Mouse (Mus musculus) T-cell, adult 2 months (primary cell): ENCODE data around the gene Nvl.

ENCODE experiments used
- DNase-seq: peaks from one replicate; pipeline ENCODE4 v3.0.0; 2022; ENCODE audit warnings: low spot score

The Nvl gene

DNA sequence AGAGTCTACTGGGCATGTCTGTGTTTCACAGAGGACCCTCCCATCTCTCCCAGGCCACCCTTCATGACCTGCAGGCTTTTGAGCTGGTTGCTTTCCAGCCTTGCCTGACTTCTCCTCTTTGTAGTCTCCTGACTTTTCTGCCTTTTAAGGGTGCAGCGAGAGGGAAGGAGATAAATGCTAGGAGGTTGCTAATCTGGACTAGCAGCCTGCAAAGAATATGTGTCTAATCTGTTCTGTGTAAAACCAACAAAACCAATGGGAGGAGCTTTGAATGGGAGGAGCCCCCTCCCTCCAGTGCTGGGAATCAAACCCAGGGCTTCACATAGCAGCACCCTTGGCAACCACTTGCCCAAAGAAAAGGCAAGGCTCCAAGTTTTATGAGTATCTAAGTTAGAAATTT, 75.7 kb downstream of the Nvl start:
- DNase-seq: no peak

DNA sequence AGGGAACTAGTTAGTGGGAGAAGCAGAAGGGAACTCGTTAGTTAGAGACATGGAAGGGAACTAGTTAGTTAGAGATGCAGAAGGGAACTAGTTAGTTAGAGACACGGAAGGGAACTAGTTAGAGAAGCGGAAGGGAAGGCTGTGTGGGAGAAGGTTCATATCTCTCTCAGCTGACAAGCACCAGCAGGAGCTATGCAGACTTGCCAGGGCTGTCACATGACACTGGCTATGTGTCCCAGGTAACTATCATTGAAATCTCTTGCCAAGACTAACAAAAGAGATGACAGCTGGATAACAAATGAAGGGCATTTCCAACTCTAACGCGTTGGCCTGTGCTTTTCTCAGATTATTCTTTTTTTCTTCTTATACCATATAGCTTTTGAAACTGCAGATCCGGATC, 79.4 kb downstream of the Nvl start:
- no peak for DNase-seq

DNA sequence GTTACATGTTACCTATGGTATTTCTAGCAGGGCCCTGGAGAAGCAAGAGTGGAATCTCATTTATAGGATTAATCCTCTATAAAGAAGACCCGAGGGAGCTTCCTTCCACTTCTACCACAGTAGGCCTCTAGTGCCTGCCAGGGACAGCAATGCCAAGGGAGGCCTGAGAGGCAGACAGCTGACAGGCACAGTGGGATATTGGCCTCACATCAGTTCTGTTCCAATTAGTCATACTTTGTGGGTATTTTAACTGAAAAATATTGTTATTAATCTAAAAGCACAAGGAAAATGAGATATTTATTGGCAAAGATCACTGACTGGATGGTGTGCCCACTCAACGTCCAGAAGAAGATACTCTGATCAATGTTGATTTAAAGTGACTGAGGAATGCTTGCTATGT, 80.0 kb downstream of the Nvl start:
- DNase-seq: no peak

DNA sequence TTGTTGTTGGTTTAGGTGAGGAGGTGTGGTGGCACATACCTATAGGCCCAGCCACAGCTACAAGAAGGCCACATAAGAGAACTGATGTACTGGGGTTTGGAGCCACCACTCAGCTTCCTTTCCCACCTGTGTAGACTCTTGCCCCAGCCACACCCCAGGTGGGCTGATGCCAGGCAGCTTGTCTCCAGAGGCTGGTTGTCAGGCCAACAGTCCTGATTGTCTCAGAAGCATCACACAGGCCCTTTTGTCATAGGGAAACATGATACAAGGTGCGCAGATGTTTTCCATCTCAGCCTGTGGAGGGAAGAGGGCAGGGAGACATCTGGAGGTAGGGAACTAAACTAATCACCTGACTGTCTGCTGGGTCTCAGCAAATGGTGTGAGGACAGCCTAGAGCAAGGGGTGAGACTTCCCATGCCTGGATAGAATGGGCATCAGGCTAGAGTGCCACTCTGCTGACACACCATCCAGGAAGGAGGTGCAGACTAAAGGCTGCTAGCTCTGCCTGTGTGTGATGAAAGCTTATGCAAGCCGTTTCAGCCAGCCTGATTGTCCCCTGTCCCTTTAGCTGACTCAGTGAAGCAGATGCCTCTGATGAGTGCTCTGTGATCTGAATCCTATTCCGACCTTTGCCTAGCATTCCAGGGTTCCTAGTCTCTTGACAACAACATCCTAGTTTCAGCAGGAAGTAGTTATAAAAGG, 82.1 kb downstream of the Nvl start:
- DNase-seq: no peak

DNA sequence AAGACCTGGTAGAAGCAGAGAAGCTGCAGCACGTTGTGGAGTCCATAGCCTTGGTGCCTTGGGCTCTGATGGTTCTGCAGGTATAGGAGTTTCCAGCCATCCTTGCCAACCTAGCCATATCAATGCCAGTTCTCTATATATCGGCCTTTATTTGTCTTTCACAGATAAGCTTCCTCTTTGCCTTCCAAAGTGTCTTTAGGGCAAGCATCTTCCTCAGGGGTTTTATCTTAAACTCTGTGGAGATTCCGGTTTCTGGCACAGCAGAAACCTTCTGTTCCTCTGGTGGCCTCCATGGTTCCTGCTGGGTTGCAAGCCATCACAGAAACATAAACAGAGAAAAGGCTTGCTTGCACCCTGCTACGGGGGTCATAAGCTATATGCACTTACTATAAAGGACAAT, 91.1 kb downstream of the Nvl start:
- DNase-seq: no peak

DNA sequence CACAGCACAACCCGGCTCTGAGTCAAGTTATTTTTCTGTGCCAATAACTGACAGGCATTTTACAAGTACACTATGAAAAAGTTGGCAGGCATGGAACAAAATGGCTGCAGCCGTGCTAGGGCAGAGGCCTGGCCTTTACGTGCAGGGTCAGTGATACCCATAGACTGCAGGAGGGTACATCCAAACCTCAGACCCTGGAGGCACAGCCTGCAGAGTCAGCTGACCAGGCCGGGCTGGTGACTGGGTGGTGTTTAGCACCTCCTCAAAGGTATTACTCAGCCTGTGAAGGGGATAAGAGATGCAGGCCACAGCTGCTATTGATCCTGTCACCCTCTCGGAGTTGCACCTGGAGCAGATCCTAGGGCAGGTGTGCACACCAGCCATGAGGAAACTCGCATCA, 93.1 kb downstream of the Nvl start, which contains the start of gene 9130409I23Rik:
Gene 9130409I23Rik, plus strand, starts transcription at position 301 of the 400 bp plus-strand sequence.
- no peak for DNase-seq

DNA sequence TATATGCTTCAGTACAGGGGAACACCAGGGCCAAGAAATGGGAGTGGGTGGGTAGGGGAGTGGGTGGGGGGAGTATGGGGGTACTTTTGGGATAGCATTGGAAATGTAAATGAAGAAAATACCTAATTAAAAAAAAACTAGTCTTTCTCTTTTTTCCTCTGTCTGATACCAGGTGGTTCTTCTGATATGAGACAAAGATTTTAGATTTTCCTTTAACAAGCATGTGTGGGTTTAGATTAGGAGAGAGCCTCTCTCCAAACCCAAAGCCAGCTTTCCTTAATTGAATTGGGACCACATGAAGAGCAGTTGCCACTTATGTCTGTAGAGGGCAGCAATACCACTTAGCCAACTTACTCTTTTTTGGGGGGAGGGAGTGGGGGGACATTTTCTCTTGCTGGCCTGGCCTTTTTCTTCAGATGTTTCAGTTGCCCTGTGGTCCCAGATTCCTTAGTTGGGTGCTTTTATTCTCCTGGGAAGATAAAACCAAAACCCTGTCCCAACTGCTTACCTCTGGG, 94.6 kb downstream of the Nvl start:
- DNase-seq: no peak

DNA sequence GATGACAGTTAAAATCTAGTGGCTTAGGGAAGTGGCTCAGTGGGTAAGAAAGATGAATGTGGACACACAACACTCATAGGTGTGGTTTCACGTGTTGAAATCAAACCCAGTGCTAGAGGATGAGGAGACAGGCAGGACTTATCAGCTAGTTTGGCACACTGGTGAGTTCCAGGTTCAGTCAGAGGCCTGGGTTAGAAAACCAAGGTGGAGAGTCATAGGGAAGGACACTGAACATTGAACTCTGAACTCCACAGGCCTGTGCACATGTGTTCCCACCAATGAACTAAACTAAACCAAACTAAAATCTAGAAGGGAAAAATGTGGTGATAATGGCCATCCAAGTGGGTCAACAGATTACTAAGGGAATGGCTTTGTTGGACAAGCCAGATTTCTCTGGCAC, 96.5 kb downstream of the Nvl start:
- DNase-seq: no peak

DNA sequence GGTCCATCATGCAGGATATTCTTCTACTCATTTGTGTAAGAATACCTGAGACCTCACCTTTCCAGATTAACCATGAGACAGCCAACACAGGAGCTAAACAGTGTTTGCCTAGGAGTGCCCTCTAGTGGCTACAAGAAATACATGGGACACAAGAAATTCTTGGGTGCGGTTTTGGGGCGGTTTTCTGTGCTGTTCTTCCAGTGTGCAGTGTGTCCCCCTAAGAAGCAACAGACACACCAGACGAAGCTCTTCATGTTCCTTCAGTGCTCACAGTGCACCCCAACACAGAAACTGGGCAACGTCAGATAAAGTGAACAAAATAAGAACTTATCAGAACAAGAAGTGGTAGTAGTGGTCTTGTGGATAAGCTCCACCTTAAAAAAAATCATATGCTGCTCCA, 104.4 kb downstream of the Nvl start:
- peak; percentile 29 for DNase-seq

DNA sequence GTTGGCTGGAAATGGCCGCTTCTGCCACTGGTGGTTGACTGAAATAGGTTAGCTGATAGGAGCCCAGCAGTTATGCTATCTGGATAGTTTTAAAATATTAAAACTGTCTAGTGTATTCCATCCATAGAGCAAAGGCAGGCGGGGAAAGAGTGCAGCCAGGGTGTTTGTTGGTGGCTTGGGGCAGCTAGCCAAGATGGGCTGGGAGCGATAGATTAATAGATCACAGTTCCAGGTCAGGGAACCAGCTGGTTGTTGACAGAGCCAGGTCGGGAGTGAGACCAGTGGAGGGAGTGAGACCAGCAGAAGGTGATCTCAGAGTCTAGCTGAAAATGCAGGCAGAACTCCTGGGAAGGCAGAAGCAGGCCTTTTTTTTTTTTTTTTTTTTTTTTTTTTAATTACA, 106.4 kb downstream of the Nvl start:
- no peak for DNase-seq
